Mouse (Mus musculus): Measurements from ENCODE around the gene Ryr3. TPM values are rescaled to one million over a fixed set of nuclear protein-coding genes. Genes with fewer than 3 reads are reported as not detected.

Ryr3 gene
- polyA plus RNA-seq, 1 experiment from 2014 or later: 3.6 TPM

DNA sequence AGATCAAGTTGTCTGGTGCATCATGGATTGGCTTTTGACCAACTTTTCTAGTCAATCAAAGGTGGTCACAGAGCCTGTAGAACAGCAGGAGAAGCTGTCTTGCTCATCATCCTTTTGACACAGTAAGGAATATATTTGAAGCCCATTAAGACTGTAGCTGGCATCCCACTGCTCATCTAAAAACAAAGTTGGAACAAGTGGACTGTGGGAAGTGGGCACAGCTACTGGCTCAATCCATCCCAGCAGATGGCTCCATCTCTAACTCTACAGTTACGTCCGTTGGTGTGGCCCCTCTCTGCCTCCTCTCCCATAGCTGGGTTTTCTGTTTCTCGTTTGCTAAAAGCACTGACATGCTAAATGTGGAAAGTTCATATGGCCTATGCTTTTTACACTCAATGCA is 400.9 kb downstream of the Ryr3 start:
- 83% methylated on average over 3 of the region's 3 CpGs for WGBS

DNA sequence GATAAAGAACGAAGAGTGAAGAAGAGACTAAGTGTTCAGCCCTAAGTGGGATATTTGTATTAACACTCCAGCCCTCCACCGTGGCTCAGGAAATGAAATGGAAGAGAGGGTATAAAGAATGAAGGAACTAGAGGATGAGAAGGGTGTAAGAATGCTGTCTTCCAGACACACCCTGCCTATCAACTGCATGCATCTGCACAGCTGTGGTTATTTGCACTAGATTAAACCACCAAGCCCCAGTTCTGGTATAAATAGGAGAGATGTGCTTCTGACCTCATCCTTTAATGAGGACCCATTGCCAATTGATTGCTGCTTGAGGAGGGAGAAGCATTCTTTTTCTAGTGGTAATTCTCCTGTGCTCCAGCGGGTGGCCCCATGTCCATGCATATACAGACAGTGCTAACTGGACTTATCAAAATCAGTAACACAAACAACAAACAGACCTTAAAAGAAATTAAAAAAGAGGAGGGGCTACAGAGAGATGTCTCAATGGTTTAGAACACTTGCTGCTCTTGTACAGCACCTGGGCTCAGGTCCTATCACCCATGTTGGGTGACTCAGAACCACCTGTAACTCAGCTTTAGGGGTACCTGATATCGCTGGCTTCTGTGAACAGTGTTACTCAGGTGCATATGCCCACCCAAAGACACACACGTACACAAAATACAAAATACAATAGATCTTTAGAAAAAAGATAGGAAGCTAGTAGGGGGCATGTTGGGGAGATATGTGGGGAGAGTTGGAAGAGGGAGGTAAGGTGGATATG is 404.1 kb downstream of the Ryr3 start:
- 63% methylated on average over 5 of the region's 5 CpGs for WGBS

More for the DNA sequence above, 400.9 kb downstream of the Ryr3 start:
- Histone ChIP-seq H3K9me3 (no peaks in the 10 kb centered on the region), H3K36me3 (no peaks in the 10 kb centered on the region), H3K4me2 (no peak overlapping the region), H3K4me3 (replicated peaks) (no peak overlapping the region), H3K9ac (no peak overlapping the region), H3K4me1 (no peaks in the 10 kb centered on the region), H3K27ac (no peak overlapping the region), H3K27me3 (replicated peaks) (no peaks in the 10 kb centered on the region)
- ATAC-seq (ENCODE audit: insufficient read depth, low FRiP score, low read depth): no peak

GRCm38 (mm10) chr2:112806015-112806414 is 410.9 kb downstream of the Ryr3 start:
- ATAC-seq (ENCODE audit: insufficient read depth, low FRiP score, low read depth): no peak
- Histone ChIP-seq H3K4me3 (replicated peaks) (no peak overlapping the region), H3K9me3 (no peaks in the 10 kb centered on the region), H3K27ac (no peak overlapping the region), H3K27me3 (replicated peaks) (no peaks in the 10 kb centered on the region), H3K36me3 (no peaks in the 10 kb centered on the region), H3K4me1 (no peaks in the 10 kb centered on the region), H3K9ac (no peak overlapping the region), H3K4me2 (no peak overlapping the region)
- 49% methylated on average over 2 of the region's 2 CpGs for WGBS

More for the DNA sequence above, 404.1 kb downstream of the Ryr3 start:
- no peak for ATAC-seq (ENCODE audit: insufficient read depth, low FRiP score, low read depth)
- H3K27ac ChIP-seq: no peak overlapping the region
- no peaks in the 10 kb centered on the region for H3K36me3 ChIP-seq
- H3K27me3 ChIP-seq (replicated peaks): no peaks in the 10 kb centered on the region
- H3K9me3 ChIP-seq: no peaks in the 10 kb centered on the region
- H3K9ac ChIP-seq: no peak overlapping the region
- H3K4me3 ChIP-seq (replicated peaks): no peak overlapping the region
- H3K4me2 ChIP-seq: no peak overlapping the region
- H3K4me1 ChIP-seq: no peaks in the 10 kb centered on the region

- Histone ChIP-seq H3K4me1 (no peaks in the 10 kb centered on the region), H3K27ac (no peak overlapping the region), H3K4me3 (replicated peaks) (no peak overlapping the region), H3K36me3 (no peaks in the 10 kb centered on the region), H3K4me2 (no peak overlapping the region), H3K9me3 (no peaks in the 10 kb centered on the region), H3K9ac (no peak overlapping the region), H3K27me3 (replicated peaks) (no peaks in the 10 kb centered on the region)
- WGBS: 9% methylated on average over 8 of the region's 8 CpGs
- no peak for ATAC-seq (ENCODE audit: insufficient read depth, low FRiP score, low read depth)
Observed at GRCm38 (mm10) chr2:112799995-112800353, 416.9 kb downstream of the Ryr3 start.

- Histone ChIP-seq H3K27me3 (replicated peaks) (no peaks in the 10 kb centered on the region), H3K36me3 (no peaks in the 10 kb centered on the region), H3K27ac (no peak overlapping the region), H3K4me3 (replicated peaks) (no peak overlapping the region), H3K4me2 (no peak overlapping the region), H3K9me3 (no peaks in the 10 kb centered on the region), H3K9ac (no peak overlapping the region), H3K4me1 (no peaks in the 10 kb centered on the region)
- 83% methylated on average over 7 of the region's 7 CpGs for WGBS
- no peak for ATAC-seq (ENCODE audit: insufficient read depth, low FRiP score, low read depth)
Observed at GRCm38 (mm10) chr2:112799351-112799994, 417.4 kb downstream of the Ryr3 start.

DNA sequence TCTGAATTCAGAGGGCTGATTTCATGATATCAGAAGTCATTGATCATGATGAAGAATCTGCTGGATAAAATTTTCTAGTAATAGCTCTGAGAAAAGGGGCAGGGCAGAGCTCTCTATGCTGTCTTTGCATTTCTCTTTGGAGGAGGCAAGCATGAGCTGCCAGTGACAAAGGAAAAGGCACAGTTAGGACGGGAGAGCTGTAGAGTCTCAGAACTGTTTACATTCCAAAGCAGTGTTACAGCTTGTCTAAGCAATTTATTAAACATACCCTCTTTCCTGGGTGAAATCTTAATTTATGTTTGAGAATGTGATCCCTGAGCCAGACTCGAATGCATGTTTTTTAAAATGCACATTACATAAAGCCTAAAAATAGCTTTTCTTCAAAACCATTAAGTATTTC is 435.3 kb downstream of the Ryr3 start:
- no peak overlapping the region for H3K27ac ChIP-seq
- no peaks in the 10 kb centered on the region for H3K36me3 ChIP-seq
- H3K27me3 ChIP-seq (replicated peaks): no peaks in the 10 kb centered on the region
- H3K4me1 ChIP-seq: peaks cover 4% of the 10 kb centered on the region; the same call in 1 of the 2 replicates
- no peak; the same call in 1 of the 2 replicates for ATAC-seq (ENCODE audit: insufficient read depth, low FRiP score, low read depth)
- no peak overlapping the region for H3K4me3 ChIP-seq (replicated peaks)
- no peaks in the 10 kb centered on the region for H3K9me3 ChIP-seq
- H3K4me2 ChIP-seq: no peak overlapping the region
- no peak overlapping the region for H3K9ac ChIP-seq
- 19% methylated on average over 2 of the region's 2 CpGs for WGBS

DNA sequence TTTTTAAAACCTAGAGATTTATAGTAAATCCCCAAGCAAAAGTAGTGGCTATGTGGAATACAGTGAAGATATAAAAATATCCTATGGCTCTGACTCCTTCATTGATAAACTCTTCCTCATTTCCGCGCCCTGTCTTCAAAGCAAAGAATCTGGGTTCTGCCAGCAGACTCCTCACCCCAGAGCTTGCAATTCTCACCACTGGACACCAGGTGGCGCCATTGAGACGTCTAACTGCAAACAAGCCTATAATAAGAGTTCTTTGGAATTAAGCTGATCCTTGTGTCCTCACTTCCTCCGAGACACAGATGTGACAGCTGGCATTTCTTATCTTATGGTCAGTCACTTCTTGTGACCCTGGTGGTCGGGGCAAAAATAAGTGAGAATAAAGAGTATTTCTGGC is 442.1 kb downstream of the Ryr3 start:
- H3K27ac ChIP-seq: no peak overlapping the region
- no peaks in the 10 kb centered on the region for H3K36me3 ChIP-seq
- no peak overlapping the region for H3K9ac ChIP-seq
- H3K4me3 ChIP-seq (replicated peaks): no peak overlapping the region
- H3K4me1 ChIP-seq: no peaks in the 10 kb centered on the region
- WGBS: 23% methylated on average over 6 of the region's 6 CpGs
- ATAC-seq (ENCODE audit: insufficient read depth, low FRiP score, low read depth): no peak
- no peaks in the 10 kb centered on the region for H3K9me3 ChIP-seq
- no peak overlapping the region for H3K4me2 ChIP-seq
- no peaks in the 10 kb centered on the region for H3K27me3 ChIP-seq (replicated peaks)

DNA sequence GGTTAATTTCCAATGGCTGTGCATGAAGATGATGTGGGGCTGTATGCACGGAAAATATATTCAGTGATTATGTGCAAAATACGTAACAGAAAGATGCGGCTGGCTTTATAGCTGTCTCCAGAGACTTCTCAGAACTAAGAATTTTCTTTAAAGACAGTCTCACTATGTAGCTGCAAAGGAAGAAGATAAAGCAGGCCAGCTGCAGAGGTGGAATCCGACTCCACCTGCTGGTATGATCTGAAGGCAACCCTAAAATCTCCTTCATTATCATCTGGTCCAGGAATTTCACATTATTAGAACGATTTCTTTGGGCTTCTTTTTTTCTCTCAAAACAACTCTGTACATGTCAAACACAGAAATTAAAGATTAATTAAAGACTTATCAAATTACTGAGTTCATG is 449.2 kb downstream of the Ryr3 start:
- Histone ChIP-seq H3K27me3 (replicated peaks) (no peaks in the 10 kb centered on the region), H3K4me3 (replicated peaks) (no peak overlapping the region), H3K4me2 (no peak overlapping the region), H3K4me1 (no peaks in the 10 kb centered on the region), H3K9me3 (no peaks in the 10 kb centered on the region), H3K9ac (no peak overlapping the region), H3K27ac (no peak overlapping the region), H3K36me3 (no peaks in the 10 kb centered on the region)
- no peak for ATAC-seq (ENCODE audit: insufficient read depth, low FRiP score, low read depth)
- 75% methylated on average over 5 of the region's 5 CpGs for WGBS

DNA sequence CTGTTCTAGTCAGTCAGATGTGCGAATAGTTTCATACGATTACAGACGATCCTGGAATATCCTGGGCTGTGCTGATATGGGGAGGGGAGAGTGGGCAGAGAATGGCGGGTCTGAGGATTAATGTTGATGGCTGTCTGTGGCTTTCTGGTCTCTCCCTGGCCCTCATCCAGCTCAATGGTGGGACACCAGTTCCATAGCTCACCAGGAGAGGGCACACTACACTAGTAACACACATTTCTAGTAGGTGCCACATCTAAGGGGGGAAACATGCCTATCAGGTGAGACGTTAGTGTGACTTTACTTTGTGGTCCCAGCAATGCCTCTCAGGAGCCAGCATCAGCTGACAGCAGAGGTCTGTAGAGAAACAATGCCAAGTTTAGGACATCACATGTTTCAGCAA is 451.9 kb downstream of the Ryr3 start:
- Histone ChIP-seq H3K9me3 (no peaks in the 10 kb centered on the region), H3K36me3 (no peaks in the 10 kb centered on the region), H3K9ac (no peak overlapping the region), H3K27ac (no peak overlapping the region), H3K4me2 (no peak overlapping the region), H3K4me1 (no peaks in the 10 kb centered on the region), H3K27me3 (replicated peaks) (no peaks in the 10 kb centered on the region), H3K4me3 (replicated peaks) (no peak overlapping the region)
- 57% methylated on average over 5 of the region's 5 CpGs for WGBS
- no peak for ATAC-seq (ENCODE audit: insufficient read depth, low FRiP score, low read depth)

GRCm38 (mm10) chr2:112764274-112764673 is 452.6 kb downstream of the Ryr3 start:
- Histone ChIP-seq H3K4me3 (replicated peaks) (no peak overlapping the region), H3K36me3 (no peaks in the 10 kb centered on the region), H3K27me3 (replicated peaks) (no peaks in the 10 kb centered on the region), H3K9me3 (no peaks in the 10 kb centered on the region), H3K4me1 (no peaks in the 10 kb centered on the region), H3K4me2 (no peak overlapping the region), H3K9ac (no peak overlapping the region), H3K27ac (no peak overlapping the region)
- no peak for ATAC-seq (ENCODE audit: insufficient read depth, low FRiP score, low read depth)
- 58% methylated on average over 5 of the region's 5 CpGs for WGBS

DNA sequence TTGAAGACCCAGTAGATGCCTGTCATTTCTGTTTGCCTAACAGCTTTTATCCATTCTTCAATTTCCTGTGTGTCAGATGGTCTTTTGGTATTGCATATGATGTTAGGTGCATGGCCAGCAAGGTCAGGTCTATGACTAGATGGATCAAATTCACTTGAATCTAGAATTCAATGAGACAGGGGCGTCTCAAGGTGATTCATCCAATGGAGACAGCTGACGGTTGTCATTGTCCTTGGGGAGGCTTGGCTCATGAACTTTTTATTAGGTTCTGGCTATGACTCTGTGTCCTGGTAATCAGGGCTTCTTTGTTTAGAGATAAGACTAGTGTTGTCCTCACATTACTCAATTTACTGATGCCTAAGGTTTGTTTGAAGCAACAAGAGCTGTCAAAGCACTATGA is 454.9 kb downstream of the Ryr3 start:
- no peak overlapping the region for H3K27ac ChIP-seq
- no peak for ATAC-seq (ENCODE audit: insufficient read depth, low FRiP score, low read depth)
- no peak overlapping the region for H3K4me3 ChIP-seq (replicated peaks)
- no peaks in the 10 kb centered on the region for H3K9me3 ChIP-seq
- 75% methylated on average over 2 of the region's 2 CpGs for WGBS
- H3K27me3 ChIP-seq (replicated peaks): no peaks in the 10 kb centered on the region
- H3K4me2 ChIP-seq: no peak overlapping the region
- no peaks in the 10 kb centered on the region for H3K4me1 ChIP-seq
- H3K36me3 ChIP-seq: no peaks in the 10 kb centered on the region
- no peak overlapping the region for H3K9ac ChIP-seq

DNA sequence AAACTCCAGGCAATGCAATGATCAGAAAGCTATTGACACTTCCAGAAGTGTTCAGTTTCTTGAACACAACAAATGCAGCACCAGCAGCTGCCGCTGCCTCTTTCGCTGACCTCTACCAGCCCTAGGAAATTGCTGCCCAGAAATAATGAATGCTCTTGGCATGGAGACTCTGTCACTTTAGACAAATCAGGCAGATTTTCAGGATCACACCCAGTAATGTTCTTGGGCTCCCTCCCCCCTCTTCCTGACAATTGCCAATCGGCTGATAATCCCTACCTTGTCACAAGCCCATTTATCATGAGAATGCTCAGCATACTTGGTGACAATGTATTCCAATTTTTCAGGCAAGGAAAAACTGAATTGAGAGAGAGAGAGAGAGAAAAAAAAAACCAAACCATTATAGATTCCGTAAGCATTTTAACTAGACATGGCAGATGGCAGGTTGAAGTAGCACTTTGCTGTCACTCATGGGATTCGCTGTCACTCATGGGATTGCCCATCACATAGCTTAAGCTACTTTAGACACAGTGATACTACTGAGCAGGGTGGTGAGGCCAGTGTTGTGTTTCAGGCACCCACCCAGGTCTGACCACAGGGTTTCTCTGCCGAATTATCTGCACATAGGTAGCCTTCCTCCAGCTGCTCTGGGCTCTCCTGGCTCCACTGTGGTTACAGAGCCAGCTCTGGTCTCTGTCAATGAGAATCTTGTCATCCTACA is 455.5 kb downstream of the Ryr3 start:
- H3K9me3 ChIP-seq: no peaks in the 10 kb centered on the region
- no peak overlapping the region for H3K9ac ChIP-seq
- H3K4me1 ChIP-seq: no peaks in the 10 kb centered on the region
- no peak overlapping the region for H3K27ac ChIP-seq
- no peaks in the 10 kb centered on the region for H3K36me3 ChIP-seq
- 63% methylated on average over 6 of the region's 6 CpGs for WGBS
- H3K27me3 ChIP-seq (replicated peaks): no peaks in the 10 kb centered on the region
- no peak overlapping the region for H3K4me2 ChIP-seq
- H3K4me3 ChIP-seq (replicated peaks): no peak overlapping the region
- no peak for ATAC-seq (ENCODE audit: insufficient read depth, low FRiP score, low read depth)
